Mouse (Mus musculus) lung, postnatal 36 days (tissue): ENCODE measurements at regions not wholly inside any gene's neighbourhood (a gene's known extent, or its start where the extent isn't known, plus 50 kb on each side); places are given as distances from the start of the nearest gene placed in this dataset.

Experiments used
- DNase-seq: peaks from one replicate; pipeline ENCODE4 v3.0.0; 2022; ENCODE audit warnings: mixed read lengths

DNA sequence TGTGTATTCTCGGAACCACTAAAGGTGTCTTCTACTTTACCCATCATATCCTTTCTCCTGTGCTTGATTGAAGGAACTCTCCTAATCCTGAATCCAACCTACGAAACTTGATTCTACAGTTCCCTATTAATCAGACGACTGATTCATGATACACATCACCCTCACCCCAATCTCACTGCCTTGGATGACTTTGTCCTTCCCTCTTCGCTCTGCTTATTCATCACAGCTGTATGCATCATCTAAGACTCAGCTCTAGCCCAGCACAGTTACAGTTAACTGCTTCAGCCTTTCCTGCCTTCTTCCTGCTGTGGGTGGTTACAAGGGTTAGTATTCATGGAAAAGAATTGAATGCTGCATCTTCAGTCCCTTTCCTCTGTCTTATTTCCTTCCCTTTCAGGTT is 640.1 kb upstream of the Cited2 start:
- DNase-seq: no peak

DNA sequence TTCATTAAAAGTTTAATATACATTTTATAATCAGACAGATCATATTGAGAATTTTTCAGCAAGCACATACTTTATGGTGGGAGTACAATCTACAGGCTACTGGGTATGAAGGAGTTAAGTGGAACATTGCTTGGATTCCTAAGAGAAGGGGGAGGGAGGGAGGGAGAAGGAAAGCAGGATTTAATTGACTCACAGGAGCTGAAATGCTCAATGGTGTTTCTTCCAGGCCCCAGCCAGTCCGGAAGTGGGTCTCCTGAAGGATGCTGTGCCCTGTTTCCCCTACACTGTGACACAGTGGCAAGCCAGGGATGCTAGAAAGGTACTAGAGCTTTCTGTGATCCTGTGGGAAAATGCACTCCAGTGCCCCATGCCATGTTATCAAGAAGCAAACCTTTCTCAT is 621.0 kb upstream of the Cited2 start:
- DNase-seq: no peak

DNA sequence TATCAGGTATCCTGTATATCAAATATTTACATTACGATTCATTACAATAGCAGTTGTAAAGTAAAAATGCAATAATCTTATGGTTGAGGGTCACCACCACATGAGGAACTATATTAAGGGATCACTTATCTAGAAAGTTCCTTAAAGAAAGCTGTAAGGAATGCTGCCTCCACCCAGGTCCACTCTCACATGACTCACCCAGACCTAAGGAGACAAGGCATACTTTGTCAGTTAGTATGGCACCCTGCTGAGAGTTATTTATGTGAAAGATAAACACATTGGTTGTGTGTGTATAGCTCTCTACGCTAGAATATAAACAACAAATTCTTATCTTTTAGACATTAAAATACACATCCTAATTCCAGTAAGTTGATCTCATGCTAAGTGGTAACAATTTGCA is 619.6 kb upstream of the Cited2 start:
- DNase-seq: no peak

DNA sequence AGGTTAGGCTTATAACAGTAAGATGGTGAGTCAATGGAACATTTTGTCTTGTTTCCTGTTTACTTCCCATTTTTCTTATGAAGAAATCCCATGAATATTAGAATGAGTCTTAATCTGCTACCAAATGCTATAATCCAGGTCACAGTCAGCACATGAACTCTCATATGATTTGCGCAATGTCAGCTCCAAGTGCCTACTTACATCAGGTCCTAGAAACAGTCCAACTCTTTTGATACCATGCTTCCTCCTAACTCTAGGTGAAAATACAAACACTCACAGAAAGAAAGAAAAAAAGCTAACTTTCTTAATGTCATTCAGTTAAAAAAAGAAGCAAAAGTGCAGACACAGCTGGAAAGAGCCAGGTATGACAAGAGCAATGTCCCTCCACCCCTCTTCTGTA is 616.2 kb upstream of the Cited2 start:
- DNase-seq: peak; percentile 75

DNA sequence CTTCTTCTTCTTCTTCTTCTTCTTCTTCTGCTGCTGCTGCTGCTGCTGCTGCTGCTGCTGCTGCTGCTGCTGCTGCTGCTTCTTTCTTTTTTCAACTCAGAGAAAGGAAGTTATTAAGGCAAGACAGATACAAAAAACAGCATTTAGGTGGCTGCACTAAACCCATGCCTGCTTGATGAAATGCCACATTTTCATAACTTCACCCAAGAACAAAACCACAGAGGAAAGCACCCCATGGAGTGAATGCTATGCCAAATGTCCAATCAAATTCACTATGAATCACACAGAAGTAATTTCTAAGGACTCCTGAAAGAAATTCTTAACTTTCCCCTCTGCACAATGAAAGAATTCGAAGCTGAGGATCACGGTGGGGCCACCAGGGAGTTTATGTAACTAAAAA is 611.9 kb upstream of the Cited2 start:
- DNase-seq: no peak

DNA sequence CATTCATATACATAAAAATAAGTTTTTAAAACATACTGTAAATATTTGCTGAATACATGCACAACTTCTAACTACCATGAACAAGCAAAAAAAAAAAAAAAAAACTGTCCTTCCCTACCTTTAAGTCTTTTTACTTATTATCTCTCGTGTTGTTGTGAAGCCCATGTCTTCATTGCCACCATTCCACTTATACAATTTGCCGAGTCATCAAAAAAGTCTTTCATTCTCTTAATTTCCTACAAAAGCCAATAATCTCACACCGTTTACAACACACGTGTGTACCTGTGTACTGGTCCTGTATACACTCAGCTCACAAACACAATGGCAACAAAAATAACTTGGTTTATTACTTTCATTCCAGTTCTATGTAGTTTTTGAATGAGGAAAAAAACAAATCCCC is 608.2 kb upstream of the Cited2 start:
- no peak for DNase-seq

DNA sequence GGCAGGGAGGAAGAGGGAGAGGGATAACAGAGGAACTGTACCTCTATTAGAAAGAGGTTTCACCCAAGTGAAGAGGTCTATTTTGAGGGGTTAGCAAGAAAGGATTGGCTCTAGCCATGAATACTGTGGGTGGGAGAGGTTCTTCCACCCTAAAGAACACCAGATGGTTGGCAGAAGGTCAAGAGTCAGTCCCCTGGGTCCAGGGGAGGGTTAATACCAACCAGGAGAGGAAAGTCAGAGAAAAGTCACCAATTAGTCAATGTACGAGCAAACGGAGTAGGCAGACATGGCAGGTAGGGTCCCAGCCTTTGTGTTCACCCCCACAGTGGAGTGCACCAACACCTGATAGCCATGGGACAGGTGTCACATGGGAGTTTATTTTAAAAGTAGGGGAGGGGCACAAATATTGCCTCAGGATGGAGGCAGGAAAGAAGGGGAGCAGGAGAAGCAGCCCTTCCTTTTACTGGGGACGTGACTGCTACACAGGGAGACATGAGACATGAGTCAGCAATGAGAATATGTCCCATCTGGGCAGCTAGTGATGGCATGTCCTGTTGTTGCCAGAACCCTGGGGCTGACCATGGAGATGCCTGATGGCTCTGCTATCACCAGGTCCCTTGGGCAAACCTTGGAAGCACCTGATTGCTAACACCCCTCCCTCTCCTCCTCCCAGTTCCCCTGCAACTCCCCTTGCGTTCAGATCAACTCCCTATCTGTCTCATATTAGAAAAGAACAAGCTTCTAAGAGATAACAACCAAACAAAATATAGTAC is 593.4 kb upstream of the Cited2 start:
- DNase-seq: no peak

DNA sequence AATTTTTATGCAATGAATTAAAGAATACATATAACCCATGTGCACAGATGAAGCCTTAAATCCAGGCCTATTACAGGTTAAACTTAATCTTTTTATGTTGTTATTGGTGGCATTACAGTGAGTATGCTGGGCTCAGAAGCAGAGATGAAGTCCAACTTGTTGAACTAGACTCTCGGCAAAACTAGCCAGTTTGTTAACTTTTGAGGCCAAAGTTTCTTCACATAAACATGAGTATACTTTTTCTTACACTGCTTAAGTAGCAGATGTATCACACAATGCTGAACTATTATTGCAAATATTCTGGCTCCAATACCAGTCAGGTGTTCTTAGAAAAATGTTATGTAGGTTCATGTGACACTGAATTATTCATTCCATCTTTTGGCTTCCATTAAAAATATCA is 592.4 kb upstream of the Cited2 start:
- DNase-seq: no peak

DNA sequence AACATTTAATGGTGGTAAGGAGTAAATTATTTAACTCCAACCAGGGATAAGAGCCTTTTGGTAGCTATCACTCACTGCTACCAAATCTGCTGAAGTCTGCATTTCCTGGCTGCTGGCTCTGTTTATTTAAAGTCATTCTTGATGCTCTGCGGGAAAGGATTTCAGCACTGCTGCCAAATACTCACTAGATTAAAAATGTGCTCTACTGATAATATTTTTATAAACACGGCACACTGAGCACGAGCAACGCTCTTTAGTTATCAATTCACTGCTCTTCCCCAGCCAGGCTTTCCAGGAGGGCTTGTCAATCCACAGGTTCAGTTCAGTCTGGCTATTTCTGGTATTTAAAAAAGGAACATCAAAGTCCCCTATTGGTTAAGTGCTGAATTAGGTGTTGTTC is 591.3 kb upstream of the Cited2 start:
- peak; percentile 32 for DNase-seq

DNA sequence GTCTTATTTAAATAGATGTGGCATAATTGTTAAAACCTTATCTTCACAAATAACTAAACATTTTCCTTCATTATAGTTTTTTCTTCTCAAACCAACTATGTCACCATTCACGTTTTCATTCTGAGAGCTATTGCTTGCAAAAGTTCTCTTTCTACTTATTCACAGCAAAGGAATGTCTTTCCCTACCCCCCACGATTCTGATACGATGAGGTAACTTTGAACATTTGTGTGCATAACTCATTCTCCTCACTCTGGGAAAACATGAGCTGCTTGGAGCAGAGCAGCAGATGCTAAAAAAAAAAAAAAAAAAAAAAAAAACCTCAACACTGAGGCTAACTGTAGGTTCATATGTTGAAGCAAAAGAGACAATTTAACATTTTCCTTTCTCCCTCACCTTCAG is 547.6 kb upstream of the Cited2 start:
- DNase-seq: peak; percentile 66

DNA sequence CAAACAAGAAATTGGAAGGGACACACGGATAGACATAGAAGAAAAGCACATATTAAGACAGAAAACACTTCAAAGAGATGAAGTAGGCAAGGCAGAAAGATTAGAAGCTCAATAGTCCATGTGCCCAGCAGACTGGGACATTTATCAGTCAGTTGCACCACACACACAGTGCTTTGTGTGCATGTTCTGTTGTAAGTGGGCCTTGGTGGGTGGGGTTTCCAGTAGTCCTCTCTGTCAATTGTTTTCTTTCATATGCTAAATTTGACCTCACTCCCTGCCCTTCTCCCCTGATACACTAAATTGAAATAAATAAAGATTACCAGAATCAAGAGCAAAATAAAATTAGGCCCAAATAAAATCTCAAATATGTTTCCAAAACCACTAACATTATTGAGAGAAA is 546.0 kb upstream of the Cited2 start:
- DNase-seq: no peak

DNA sequence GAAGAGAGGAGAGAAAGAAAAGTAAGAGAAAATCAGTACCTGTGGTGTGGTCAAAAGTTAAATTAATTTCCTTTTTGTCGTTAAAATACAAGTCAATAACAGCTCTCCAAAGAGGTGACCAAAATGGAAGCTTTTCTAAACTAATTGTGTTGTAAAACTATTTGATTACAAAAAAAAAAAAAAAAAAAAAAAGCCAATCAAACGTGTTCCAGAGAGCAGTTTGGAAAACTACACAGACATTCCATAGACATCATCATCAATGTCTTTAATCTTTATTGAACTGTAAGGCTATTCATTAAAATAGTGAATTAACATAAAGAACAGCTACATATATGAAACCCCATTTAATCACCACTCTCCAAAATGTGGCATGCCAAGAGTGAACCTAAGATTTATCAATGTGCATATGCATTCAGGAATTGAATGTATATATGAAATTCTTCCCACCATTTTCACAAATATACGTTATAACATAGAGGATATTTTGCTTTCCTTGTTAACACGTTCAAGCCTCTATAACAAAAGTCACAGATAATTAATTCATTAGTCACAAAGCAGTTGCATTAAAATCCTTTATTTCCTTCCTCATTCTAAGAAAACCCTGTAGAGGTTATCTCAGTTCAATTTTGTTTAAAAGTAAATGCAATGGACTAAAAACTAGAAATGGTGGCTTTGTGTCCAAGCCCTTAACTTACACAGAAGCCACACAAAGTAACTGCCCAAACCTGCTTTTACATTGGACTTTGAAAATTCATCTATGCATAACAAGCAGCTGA is 545.3 kb upstream of the Cited2 start:
- no peak for DNase-seq

DNA sequence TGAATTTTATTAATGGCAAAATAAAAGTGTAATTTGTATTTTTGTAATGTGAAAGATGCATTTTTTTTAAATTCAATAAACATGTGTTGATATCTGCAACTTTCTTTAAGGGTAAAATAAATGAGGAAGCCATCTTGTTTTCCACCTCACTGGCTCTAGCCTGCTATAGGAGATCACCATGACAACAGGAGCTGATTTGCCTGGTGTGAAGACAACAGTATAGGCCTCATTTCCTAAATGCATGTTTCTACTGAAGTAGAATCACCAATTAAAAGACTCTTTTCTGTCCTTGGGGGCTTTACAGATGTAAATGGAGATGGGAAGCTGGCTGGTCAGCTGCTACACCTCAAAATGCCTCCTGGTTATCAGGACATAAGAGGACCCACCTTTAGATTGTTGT is 544.4 kb upstream of the Cited2 start:
- no peak for DNase-seq

DNA sequence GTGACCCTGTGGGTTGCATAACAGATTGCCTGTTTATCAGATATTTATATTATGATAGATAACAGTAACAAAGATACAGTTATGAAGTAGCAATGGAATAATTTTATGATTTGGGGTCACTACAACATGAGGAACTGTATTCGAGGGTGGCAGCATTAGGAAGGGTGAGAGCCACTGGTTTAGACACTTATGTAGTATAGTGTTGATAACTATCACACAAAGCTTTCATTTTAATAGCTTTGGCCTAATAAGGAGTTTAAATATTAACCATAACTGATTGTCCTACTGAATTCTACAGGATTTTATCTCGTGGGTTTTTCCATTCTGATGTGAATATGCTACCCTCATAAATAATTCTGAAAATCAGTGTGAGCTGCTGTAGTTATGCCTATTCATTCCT is 538.6 kb upstream of the Cited2 start:
- DNase-seq: no peak

DNA sequence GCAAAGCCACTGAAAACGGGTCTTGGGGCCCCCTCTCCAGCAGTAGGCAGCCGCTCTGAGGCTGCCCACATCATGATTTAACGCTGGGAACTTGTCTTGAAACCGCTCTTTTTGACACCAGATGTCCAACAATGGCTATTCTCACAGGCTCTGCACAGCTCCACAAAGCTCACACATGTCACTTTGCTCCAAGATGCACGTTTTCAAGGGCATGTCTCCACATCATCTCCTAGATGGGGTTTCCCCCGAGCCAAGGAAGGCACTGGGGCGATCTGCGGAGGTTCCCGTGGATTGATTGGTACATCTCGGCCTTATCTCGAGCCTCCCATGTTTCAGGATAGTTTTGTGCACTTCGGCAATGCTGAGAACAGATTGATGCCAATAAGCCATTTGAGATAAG is 526.8 kb upstream of the Cited2 start:
- no peak for DNase-seq

DNA sequence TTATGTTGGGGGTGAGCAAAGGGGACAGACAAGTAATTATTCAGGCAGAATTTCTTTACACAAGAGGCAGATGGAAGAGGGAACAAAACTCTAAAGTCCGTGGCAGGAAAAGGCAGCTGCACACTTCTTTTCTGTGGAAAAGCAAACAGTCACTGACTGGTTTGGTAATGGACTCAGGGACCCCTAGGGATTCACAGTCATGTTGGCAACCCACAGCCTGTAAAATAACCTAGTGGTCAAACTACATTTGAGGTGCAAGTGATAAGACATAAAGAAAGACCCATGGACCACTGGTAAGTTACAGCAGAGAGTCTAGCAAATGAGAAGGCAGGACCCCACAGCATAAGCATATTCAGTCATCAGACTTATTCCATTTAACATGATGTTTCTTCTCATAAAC is 526.4 kb upstream of the Cited2 start:
- no peak for DNase-seq

DNA sequence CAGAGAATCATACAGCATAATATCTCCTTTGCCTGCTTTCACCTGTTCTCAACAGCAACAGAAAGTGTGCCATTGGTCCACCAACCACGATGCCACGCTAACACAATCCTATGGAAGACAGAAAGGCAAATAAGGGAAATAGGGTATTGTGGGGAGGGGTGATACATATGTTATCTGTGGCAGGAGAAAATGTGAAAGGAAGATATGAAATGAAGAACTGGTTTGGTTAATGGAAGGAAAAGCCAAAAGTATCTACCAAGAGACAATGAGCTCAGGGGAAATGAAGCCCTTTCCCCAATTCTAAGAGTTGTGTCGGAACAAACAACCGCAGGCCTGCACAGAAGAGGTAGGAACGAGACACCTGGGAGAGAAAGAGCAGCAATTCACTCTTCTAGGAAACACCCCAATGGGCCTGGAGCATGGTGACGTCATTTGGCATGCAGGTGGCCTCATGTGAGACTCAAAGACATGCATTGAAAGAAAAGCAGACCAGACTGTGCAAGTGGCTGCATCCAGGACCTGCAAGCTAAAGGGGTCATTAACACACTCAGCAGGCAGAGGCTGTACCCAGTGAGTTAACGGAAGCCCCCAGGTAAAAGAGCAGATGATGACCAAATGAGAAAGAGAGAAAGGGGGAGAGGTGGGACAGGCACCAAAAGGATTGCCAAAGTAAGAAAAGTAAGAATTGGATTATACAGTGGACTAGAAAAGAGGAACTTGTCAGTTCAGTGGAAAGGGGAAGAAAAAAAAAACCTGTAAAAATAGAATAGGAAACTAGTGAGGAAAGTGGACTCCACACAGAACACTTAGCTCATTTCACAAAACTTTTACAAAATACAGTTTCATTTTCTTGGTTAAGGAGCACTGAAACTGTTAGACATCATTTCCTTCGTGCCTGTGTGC is 522.2 kb upstream of the Cited2 start:
- no peak for DNase-seq

DNA sequence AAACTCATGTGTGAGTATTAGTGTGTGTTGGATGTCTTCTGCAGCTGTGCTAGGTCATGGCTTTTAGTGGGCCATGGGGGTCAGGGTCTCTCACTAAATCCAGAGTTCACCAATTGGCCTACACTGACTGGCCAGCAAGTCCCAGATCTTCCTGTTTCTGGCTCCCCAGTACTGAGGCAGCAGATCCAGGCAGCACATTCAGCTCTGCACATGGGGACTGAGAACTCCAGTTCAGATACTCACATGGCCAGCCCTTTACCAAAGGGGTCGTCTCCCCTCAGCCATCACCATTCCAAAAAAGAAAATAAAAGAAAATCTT is 521.6 kb upstream of the Cited2 start:
- DNase-seq: no peak

DNA sequence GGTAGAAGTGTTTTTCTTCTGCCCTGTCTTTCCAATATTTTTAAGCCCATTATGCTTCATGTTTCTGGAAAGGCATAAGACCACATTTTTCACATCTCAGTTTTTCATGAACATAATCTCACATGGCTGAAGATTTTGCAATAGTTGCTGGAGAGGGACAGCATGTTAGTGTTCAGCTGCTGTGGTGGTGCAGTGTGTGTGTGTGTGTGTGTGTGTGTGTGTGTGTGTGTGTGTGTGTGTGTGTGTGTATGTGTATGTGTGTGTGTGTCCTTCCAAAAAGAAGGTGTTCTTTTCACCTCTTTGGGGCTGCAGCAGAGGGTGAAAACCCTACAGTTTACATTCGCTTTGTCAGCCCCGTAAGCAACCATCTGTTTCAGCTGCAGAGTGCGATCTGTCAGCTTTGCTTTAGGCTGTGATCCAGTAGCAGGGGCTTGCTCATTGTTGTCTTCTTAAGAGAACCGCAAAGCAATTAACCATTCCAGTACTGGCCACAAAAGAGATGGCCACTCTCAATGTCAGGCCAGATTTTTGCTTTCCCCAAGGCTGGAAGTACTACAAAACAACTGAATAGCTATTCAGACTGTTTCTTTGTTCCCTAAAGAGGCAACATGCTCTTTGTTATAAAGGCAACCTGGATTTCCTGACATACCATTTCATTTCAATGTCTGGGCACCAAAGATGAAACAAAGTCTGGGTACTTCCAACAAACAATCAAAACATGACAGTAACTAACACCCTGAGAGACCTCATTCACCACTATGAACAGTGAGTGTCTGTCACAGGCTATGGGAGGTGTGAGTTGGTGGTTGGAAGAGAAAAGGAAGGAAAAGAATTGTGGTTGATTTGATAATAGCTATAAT is 520.2 kb upstream of the Cited2 start:
- peak; percentile 15 for DNase-seq

DNA sequence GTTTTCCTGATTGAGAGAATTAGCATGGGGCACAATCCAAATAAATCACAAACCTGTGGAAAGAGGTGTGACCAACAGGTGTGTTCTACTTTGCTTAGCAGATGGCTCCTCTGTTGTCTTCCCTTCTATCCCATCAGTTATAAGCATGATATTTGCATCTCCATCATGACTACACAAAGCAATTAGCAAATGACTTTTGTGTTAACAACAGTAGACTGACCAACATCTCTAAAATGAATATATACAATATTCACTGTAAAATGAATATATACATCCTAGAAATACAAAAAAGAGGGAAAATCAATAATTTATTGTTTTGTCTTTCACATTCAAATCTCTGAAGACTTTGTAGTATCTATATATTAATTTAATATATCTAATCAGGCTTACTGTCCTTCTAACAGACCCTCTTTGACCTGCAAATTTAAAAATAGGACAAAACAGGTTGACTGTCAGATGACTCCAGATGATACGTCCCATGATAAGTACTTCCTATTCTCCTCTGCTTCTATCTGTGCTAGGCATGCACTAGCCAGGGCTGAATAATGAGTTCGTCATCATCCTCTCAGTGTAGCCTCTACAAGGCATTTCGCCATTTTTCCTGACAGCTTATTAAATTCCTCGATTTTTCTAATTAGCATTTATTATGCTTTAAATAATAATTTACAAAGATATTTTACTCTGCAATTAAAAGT is 519.5 kb upstream of the Cited2 start:
- DNase-seq: no peak

DNA sequence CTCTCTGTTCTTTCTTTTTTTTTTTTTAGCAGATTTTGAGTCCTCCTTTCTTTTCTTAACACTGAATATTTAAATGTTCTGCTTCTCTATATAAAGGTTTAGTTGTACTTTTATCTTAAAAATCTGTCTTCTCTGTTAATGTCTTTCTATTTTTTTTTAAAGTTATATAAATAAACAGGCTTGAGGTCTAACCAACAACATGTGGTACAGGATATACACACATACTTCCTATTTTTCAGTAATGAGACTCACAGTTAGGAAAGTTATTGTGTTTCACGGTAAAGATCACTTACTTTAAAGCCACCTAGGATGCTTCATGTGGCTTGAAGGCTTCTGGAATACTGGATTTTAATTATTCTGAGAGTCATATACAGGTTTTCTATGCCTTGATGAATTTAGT is 518.9 kb upstream of the Cited2 start:
- DNase-seq: no peak
